Mouse (Mus musculus) kidney, postnatal 4 days (tissue): ENCODE results near the gene Rhobtb1.

Source experiments
- DNase-seq, 2 experiments: peaks; one replicate each; pipeline ENCODE4 v3.0.0; 2021; ENCODE audit warnings: mixed read lengths in 2 of 2

Gene Rhobtb1

DNA sequence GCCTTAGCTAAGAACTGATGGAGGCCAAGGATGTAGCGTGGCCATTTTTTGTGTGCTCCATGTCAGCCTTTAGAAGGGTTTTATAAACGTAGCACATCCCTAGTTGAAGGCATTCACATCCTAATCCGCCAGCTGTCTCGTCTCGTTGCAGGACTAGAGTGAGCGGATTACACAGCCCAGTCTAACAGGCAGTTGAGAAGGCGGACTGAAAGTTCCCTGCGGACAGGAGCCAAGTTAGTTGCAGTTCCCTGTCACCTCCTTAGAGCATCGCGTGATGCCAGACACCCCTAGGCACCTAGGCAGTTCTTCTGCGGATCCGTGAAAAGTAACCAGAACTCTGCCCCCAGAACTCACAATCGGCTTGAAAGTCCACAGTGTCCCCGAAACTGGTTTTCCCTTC is 60.7 kb downstream of the Rhobtb1 start:
- DNase-seq = peak; percentile 61 to 70

DNA sequence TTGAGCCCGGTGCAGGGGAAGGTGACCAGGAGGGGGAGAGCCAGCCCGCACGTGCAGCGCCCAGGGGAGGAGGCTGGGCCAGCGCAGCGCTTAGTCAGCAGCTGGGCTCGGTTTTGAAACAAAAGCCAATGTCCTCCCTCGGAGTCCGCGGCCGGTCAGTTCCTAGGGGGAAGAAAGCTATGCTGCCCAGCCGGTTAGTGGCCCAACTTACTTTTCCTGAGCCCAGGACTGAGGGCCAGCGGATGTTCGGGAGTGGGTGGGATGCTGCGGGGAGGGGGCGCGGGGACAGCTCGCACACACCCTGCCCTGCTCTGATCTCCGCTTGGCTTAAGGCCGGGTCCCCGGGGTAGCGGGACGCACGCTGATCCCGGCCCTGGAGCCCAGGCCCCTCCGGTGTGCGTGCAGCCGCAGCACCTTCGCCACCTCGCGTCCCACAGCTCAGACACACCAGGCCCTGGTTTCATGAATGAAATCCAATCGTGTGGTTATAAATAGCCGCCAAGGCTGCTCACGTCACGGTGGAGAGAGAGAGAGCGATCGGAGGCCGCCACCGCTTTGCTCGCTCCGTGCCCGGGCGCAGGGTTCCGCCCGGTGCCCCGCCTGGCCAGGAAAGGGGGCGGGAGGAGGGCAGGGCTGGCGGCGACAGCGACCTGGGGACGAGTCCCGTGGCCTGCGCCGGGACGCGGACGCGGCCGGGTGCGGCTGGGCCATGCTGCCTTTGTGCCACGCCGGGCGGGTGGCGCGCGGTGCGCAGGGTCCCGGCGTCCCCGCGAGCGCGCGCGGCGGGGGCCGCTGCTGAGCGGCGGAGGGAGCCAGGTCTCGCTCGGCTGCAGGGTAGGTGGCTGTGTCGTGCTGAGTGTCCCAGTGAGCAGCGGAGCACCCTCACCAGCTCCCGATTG is 61.6 kb downstream of the Rhobtb1 start, which contains the start of gene A930033H14Rik:
Gene A930033H14Rik (minus strand): TSS at position 557 of the 899 bp plus-strand sequence.
- DNase-seq = peak; percentile 85 to 90

DNA sequence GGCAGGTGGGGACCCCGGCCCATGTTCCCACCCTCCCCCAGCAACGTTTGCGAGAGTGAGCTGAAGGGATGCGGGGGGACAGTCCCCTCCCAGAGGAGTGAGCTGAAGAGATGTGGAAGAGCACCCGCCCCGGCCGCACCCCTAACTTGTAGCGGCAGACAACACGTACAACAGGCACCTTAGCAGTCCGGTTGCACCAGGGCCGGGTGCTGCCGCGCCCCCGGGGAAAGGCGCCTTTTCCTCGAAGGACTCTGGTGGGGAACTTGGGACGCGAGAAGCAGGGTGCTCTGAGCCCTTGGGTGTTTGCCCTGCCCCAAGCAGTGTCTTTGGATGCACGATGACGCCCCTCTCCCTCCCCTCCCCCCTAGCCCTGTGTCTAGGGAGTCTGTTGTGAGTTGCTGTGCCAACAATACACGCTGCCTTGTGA is 62.2 kb downstream of the Rhobtb1 start:
- peak in 1 of 2 experiments; percentile 70 for DNase-seq

DNA sequence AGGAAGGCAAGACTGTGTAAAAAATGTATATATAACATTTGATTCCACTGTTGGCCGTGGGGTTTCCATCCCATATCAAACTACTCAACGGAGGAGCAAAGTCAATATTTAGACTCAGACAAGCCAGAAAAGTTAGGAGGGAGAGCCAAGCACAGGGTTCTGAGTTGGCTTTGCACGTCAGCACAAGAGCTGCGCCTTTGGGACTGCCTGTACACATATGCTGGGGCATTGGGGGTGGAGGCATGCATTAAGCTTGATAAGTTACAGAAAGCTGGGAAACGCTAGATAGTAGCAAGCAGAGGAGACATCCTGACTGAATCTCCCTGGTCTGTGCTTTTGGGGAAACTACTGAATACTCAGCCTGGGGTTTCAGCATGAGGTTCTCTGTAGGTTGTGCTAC is 62.8 kb downstream of the Rhobtb1 start:
- peak; percentile 25 to 45 for DNase-seq

DNA sequence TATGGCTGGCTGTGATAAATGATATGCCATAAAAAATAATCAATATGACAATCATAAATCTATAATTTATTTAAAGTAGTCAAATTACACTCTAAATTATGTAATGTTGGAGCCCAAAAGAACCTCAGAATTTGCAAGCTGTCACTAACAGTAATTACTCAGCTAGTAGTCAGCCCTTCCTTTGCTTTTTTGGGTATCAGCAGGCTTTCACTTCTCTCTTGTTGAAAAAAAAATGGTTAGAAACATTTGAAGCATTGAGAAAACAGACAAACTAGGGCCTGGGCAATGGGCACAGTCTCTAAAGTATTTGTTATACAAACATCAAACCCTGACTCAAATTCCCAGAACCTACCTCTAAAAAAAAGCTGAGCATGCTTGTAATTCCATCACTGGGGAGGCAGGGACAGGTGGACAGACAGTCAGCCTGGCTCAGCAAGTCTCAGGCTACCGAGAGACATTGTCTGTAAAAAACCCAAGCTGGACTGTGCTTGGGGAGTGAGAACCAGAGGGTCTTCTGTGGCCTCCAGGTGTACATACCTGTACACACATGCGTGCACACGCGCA is 66.0 kb downstream of the Rhobtb1 start:
- no peak for DNase-seq

DNA sequence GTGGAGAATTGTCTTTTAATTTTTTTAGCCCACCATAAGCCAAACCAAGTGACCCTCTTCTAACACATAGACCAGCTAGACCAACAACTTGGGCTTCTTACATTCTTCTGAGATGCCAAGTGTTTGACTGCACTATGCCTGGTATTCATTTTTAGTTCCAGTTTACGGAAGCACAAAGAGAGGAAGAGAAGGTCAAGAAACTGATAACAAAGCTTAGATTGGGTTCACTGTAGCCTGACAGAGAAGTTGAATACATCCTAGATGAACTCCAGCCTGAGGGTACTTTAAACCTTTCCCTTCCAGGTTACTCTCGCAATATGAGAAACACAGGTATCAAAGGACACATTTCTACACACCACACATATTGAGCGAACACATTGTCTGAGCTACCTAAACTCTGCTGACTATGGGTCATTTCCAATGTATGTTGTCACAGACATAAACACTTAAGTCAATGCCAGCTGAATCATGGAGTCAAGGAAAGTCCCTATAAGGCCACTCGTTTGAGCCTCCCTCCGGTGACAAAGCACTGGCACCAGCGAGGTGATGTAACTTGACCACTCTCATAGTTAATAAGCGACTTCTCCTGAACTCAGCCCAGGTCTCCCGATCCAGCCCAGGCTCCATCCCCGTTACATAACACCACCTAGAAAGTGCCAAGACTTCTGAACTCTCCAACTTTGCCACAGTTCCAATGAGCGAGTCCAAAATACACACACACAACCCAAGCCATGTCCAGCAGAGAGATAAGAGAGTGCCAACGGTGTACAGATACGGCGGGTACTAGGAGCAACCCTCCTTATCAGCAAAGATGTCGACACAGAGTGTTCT is 67.4 kb downstream of the Rhobtb1 start:
- peak in 1 of 2 experiments; percentile 19 for DNase-seq

DNA sequence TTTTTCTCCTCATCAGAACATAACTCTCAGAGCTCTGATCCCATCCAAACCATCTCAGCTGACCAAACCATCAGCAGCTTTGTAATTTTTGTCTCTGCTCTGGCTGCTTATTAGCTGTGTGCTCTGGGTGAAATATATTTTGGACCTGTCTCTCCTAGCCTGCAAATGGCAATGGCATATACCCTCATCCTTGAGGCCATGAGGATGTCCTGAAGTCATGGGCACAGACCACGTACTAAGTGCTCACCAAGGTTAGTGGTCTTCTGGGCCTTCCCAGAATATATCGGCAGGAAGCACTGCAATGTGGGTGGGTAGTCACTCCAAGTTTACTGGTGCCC is 68.0 kb downstream of the Rhobtb1 start:
- DNase-seq = no peak

DNA sequence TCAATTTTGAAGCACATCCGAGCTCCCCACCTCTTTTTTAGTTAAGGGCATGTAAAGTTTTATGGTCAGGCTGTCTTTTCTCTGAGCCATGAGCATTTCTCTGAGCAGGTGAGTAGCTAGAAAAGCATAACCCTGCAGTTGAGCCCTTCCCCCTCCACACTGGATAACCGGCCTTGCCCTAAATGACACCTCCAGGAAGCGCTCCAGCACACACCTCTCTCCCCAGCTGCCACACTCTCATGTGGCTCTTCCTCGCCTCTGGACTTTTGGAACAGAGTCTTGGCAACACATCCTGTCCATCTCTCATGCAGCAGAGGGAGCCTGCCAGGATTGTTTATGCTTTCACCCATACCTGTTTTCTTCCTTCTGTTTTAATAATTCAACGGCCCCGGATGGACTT is 69.1 kb downstream of the Rhobtb1 start:
- DNase-seq = peak in 1 of 2 experiments; percentile 18

DNA sequence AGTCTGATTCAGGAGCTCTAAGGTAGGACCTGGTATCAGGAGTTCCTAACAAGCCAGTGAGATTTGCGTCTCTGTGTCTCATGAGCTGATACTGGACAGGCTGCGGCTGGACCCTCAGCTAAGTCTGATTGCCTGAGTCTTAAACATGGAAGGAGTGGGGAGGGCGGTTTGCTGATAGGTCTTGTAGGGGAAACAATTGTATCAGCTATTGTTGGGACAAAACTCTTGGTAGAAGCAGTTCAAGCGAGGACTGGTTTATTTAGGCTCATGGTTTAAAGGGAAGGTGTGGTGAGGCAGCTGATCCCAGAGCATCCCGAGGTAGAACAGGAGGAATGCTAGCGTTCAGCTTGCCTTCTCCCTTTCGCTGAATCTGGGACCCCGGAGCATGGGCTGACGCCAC is 69.9 kb downstream of the Rhobtb1 start:
- no peak for DNase-seq

DNA sequence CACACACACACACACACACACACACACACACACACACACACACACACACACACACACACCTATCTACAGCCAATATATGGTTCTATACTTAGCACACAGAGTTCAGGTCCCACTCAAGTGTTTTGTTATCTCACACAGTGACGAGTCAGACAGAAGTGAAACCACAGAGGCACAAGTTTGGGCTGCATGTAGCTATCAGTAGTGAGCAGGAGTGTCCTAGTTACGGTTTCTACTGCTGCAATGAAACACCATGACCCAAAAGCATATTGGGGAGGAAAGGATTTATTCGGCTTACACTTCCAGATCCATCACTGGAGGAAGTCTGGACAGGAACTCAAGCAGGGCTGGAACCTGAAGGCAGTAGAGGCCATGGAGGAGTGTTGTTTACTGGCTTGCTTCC is 70.7 kb downstream of the Rhobtb1 start:
- DNase-seq = no peak

DNA sequence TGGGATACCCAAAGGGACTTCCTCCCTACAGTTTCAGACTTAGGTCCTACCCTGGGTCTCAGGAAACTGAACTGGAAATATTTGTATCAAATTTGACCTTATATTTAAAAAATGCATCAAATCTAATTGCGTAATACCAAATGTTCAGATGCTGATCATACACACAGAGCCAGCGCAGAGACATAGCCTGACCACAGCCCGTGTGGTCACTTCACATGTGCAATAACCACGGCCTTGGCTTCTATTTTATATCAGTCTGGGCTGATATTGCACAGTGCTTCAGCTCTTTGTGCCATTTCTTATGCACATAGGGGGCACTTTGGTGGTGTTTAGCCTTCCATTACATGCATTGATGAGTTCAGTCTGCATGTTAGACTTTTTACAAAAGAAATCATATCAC is 72.0 kb downstream of the Rhobtb1 start:
- DNase-seq = no peak

DNA sequence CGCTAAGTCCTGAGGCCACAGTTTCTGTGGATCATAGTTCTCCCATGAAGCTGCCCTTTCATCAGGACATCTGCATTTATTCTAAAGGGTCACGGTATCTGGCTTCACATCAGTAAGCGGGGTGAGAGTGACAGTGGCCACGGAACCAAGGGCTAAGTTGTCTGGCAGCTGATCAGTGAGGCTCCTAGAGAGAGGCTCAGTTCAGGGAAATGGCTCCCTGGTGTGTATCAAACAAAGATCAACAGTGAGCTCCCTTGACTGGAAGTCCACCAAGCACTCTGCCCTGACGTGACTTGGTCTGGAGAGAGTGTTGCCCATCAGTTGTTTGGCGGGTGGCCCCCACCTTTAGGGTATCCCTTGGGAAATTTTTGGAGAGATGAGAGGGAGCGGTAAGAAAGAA is 73.0 kb downstream of the Rhobtb1 start:
- DNase-seq = no peak

DNA sequence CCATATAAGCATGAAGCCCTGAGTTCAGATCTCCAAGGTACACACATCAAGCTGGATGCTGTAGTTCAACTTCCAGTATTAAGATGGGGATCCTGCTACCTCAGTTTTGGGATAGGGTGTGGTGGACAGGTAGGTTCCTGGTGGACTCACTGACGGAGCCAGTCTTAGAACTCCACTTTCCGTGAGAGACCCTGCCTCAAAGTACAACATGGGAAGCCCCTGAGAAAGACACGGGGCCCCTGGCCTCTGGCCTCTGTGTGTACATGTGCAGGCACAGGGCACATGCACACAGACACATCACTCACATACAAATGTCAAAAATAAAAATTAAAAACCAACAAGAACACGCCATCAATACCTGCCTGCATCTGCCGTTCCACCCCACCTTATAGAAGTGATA is 74.2 kb downstream of the Rhobtb1 start:
- DNase-seq = no peak

DNA sequence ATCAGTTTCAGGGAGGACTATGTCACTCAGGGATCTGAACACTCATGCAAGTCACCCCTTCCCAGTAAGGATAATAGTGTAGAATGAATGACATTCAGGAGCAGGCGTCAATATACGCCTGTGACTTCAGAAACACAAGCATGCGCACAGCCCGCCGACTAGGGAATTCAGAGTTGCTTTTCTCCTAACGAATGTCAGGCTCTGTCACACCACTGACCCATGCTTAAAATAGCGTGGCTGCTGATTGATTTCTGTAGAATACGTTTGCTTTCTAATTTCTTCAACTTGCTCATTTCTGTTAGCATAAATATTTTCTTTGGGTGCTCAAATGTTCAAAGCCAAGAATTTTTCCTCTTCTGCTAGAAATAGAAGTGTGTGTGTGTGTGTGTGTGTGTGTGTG is 74.7 kb downstream of the Rhobtb1 start:
- no peak for DNase-seq

DNA sequence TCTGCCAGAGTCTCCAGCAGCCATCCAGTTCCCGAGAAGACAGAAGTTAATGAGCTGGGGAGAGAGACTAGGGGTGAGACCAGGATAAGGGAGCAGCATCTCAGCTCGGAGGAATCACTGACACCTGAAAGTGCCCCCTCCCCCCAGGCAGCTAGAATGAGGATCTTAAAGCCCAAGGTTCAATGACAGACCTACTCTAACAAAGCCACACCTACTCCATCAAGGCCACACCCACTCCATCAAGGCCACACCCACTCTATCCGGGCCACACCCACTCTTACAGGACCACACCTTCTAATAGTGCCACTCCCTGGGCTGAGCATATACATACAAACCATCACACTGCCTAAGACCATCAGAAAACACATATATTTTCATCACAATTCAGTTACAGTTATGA is 86.0 kb downstream of the Rhobtb1 start:
- DNase-seq = no peak

DNA sequence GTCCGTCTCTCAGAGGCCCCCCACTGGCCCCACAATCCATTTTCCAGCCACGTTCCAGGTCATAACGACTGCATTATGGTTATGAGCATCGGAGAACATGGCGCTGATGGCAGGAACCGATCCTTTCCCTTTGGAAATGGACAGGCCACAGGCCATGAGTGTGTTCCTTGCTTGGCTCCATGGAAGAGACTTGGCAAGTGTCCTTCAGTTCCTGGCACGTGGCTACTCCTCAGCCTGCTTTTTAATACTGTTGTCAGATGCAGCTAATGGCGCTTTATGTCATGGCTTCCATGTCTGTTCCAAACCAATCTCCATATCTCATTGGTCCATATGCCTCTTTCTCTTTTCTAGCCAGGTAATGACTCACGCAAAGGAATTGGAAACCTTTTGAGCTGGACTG is 86.5 kb downstream of the Rhobtb1 start:
- no peak for DNase-seq

DNA sequence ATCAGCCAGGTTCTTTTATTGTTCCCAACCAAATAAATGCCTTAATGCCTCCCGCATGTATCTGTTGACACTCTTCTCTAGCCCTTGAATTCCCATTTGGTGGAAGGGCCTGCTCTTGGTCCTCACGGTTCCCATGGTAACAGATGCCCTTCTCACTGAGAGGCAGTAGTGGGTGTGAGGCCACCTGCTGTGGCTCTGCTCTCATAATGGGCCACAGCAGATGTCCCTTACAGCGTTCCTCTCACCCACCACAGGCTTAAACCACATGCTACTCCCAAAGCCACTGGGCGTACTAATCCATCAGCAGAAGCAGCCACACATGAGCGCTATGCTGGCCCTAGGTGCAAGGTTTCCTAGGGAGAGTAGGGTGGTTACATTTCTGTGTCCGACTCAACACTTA is 87.1 kb downstream of the Rhobtb1 start:
- no peak for DNase-seq

DNA sequence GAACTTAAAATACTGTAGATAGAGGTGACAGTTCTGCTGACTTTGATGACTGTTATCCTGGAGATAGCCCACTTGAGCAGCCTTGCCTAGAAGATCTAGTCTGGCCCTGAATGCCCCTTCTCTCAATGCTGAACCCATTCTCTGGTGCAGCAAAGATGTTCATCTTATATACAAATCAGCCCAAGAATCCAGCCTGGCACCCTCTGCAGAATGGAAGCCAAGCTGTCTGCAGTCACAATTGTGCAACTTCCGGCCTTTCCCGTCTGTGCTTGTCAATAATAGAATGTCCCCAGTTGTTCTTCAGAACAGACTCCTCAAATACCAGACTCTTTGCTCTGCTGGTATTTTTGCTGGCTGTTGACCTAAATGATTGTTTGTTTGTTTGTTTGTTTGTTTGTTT is 89.3 kb downstream of the Rhobtb1 start:
- no peak for DNase-seq

DNA sequence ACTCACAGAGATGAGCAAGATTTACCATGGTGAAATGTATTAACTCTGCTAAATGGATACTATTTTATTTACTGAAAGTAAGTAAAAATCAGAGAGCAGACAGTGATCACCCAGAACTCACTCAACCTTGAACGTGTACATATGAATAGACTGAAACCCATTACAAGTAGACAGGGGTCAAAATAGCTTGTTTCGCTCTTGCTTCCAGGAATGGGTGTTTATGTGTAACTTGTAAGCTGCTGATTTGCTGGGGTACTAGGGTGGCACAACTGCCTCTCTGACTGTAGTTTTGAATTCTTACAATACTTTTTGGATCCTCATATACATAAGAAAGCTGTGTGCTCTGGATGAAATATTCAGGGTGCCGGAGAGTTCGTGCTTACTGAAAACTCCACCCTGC is 93.9 kb downstream of the Rhobtb1 start:
- no peak for DNase-seq

DNA sequence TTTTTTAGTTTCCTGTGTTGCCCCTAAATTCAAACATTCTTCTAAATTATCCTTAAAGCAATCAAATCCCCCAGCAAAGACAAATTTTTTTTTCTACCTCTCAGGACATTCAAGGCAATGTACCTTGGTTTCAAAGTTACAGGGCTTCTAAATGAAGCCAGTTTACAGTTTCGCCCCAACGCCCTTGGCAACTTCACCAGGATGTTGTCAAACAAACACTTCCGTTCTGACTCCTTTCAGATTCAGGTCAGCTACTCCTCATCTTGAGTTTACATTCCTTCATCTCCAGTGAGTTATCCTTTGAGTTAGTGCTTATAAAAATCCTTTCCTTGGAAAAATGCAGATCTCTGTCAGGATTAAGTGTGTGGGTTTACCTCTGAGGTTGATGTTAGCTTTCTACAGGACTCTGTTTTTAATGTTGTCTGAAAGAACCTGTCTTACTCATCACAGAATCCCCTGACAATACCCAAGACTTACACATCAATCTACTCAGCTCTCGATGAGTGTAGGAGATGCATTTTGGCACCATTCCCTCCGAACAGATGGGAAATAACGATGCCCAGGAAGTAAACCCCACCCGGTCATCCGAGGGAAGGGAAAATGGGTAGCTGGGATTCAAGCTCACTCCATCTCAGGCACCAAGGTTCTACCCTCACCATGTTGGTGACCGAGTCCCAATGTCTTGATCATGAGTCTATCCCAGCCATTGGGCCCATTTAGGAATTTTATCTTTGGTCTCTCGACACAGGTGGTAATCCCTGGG is 94.9 kb downstream of the Rhobtb1 start:
- no peak for DNase-seq

DNA sequence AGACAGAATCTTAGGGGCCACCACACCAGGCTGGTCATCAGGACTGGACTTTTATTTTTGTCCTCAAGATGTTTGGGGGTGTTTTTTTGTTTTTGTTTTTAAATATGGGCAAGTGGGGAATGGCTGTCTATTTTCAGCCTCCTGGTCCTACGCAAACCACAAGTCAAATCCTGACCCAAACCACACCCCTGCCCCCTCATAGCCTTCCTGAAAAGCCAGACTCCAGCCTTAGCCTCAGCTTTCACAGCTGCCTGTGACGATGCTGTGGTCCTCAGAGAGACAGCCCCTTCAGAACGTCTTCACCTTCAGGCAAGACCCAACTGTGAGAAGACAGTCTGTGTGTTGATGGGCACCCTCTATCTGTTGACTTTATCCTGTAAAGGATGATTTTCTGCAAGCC is 95.5 kb downstream of the Rhobtb1 start:
- no peak for DNase-seq

DNA sequence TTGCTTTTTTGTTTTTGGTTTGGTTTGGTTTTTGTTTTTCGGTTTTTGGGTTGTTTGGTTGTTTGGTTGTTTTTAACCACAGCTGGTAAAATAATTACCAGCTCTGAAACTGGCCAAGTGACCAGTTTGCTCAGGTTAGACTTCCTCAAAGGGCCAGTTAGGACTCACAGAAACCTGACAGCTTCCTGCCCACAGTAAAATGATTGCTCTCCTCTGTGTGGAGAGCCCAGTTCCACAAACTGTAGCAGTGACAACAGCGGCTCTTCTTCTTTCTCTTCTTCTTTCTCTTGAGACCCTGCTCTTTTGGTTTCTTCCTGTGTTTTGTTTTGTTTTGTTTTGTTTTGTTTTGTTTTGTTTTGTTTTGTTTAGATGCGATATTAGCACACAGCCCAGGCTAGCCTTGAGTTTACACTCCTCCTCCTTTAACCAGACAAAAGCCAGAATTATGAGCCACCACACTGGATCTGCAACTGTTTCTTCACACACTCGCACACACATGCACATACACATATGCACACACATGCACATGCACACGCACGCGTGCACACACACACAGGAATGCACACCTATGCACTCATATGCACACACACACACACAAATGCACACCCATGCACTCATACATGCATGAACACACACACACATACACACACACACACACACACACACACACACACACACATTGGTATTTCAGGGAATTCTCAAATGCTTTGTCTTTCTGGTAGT is 96.2 kb downstream of the Rhobtb1 start:
- no peak for DNase-seq
